Comparison of ENCODE assay signal across 8 mouse cellular contexts in the genomic region with DNA sequence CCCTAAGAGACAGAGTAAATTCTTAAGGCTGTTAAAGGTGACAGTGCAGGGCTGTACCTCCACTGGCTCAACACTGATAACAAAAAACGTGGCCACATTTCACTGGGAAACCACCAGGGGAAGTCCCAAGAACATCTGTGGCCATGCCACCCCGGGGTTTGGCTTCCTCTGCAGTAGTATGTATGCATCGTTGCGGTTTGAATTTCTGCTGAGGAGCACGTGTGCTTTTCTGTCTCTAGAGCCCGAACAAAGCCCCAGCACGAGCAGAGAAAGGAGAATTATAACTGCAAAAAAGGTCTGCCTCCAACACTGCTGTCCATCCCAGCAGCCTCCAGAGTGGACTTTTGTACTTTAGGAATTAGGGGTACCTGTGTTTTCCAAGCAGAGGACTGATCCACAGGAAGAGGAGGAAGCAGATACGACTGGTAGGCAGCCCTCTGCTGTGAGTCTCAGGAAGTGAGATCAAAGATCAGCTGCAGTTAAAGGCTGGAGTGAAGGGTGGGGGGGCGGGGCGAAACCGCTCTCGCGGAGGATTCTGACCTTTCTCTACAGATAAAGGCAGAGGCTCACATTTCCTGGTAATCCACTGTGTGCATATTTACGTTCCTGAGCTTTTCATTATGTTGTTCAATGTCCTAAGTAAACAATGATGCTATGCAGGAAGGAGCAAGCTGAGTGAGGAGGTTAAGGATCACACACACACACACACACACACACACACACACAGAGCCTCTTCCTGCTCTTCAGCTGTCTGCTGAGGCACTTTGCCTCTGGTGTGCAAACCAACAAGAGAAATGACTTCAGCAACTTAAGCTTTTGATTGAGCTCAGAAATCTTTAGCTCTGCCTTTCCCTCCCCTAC.
DNase-seq lines count a peak whose midpoint lies in the region; ATAC-seq lines count a peak whose summit lies in the region.

No protein-coding gene starts in this region.

- peak; percentile 11 to 23 for DNase-seq in urinary bladder, postnatal 36 days (ENCODE audit: low spot score in 2 of 2)
- DNase-seq in urinary bladder, adult 2 months (ENCODE audit: low spot score): no peak
- DNase-seq in embryo, embryonic 11 days: peak; percentile 66
- DNase-seq in lung, postnatal 14 days: peak; percentile 29
- peak; percentile 10 for DNase-seq in ovary, postnatal 36 days (ENCODE audit: low spot score)
- DNase-seq in cerebellum, adult 11 months: no peak

- H3K9me3 ChIP-seq in heart, embryonic 12.5 days (replicated peaks): no peaks in the 10 kb centered on the region
- H3K9me3 ChIP-seq in kidney, embryonic 15.5 days (replicated peaks): no peaks in the 10 kb centered on the region

- no peaks in the 10 kb centered on the region for H3K36me3 ChIP-seq in heart, embryonic 12.5 days
- no peaks in the 10 kb centered on the region for H3K36me3 ChIP-seq in kidney, embryonic 15.5 days

- H3K4me3 ChIP-seq in heart, embryonic 12.5 days: peak overlapping the region; percentile 35
- peak overlapping the region; percentile 21 for H3K4me3 ChIP-seq in kidney, embryonic 15.5 days (replicated peaks)

- peaks cover 15% of the 10 kb centered on the region for H3K4me1 ChIP-seq in heart, embryonic 12.5 days (replicated peaks)
- peaks cover 17% of the 10 kb centered on the region for H3K4me1 ChIP-seq in kidney, embryonic 15.5 days

- 0 out of 2 replicates have a peak overlapping the region, but pooled peaks have one; percentile 17 for H3K9ac ChIP-seq in heart, embryonic 12.5 days
- no peak overlapping the region for H3K9ac ChIP-seq in kidney, embryonic 15.5 days

- peak; percentile 78 for ATAC-seq in heart, embryonic 12.5 days (ENCODE audit: insufficient number of reproducible peaks, low FRiP score)
- peak; percentile 90 for ATAC-seq in kidney, embryonic 15.5 days (replicated peaks; ENCODE audit: low FRiP score)

- WGBS in heart, embryonic 12.5 days: 11% methylated on average over 14 of the region's 14 CpGs
- 13% methylated on average over 14 of the region's 14 CpGs for WGBS in kidney, embryonic 15.5 days

- H3K27ac ChIP-seq in heart, embryonic 12.5 days (ENCODE audit: poor library complexity, severe bottlenecking): peak overlapping the region; percentile 5; the same call in 1 of the 2 replicates
- H3K27ac ChIP-seq in kidney, embryonic 15.5 days: peak overlapping the region; percentile 52; the same call in 1 of the 2 replicates

- peak overlapping the region; percentile 63 for H3K4me2 ChIP-seq in heart, embryonic 12.5 days
- peak overlapping the region; percentile 51 for H3K4me2 ChIP-seq in kidney, embryonic 15.5 days

- H3K27me3 ChIP-seq in heart, embryonic 12.5 days (replicated peaks): no peaks in the 10 kb centered on the region
- no peaks in the 10 kb centered on the region for H3K27me3 ChIP-seq in kidney, embryonic 15.5 days

Comparison
In these comparisons a context has a peak if more than half of its experiments do, and no peak if none do; other contexts are left out.
1. DNase-seq: peak in urinary bladder, postnatal 36 days (2 of 2), embryo, embryonic 11 days (single experiment), lung, postnatal 14 days (single experiment) and ovary, postnatal 36 days (single experiment); none in urinary bladder, adult 2 months (single experiment) and cerebellum, adult 11 months (single experiment).